Mouse (Mus musculus) cerebellum, postnatal 36 days (tissue): ENCODE results near the gene Armc9.

Experiments
- DNase-seq, 2 experiments: peaks; one replicate each; pipeline ENCODE4 v3.0.0; 2021 to 2022; ENCODE audit warnings: mixed read lengths in 2 of 2

Armc9 gene

GRCm38 (mm10) chr1:86320822-86321413 is 166.3 kb downstream of the Armc9 start:
- DNase-seq, result no peak
